26 mouse cellular contexts compared by ENCODE assay signal in genomic region chr7:113433451-113433850, GRCm38 (mm10). TPM values are rescaled to one million over a fixed set of nuclear protein-coding genes. Genes with fewer than 3 reads are reported as not detected.
DNase-seq lines count a peak whose midpoint lies in the region; ATAC-seq lines count a peak whose summit lies in the region.
"Had no signal": no experiment of that assay in that cellular context is flagged by ENCODE, and none has a peak within 500 bp of the region (broad histone marks: within the 10 kb centered on the region; RNA-seq: fewer than 3 reads in every experiment).

No protein-coding gene starts in this region.

- H3K27ac ChIP-seq in kidney, embryonic 15.5 days = no peak overlapping the region
- H3K27ac ChIP-seq: embryonic facial prominence, embryonic 10.5 days; embryonic facial prominence, embryonic 12.5 days; forebrain, embryonic 13.5 days; forebrain, embryonic 15.5 days had no signal

- no peak overlapping the region for H3K4me3 ChIP-seq in kidney, embryonic 15.5 days (replicated peaks)
- H3K4me3 ChIP-seq: embryonic facial prominence, embryonic 10.5 days; embryonic facial prominence, embryonic 12.5 days; forebrain, embryonic 13.5 days; forebrain, embryonic 15.5 days had no signal

- H3K4me2 ChIP-seq in kidney, embryonic 15.5 days = no peak overlapping the region
- H3K4me2 ChIP-seq: embryonic facial prominence, embryonic 12.5 days; forebrain, embryonic 13.5 days; forebrain, embryonic 15.5 days had no signal

- no peak overlapping the region for H3K9ac ChIP-seq in kidney, embryonic 15.5 days
- H3K9ac ChIP-seq: embryonic facial prominence, embryonic 12.5 days; forebrain, embryonic 13.5 days; forebrain, embryonic 15.5 days had no signal

- ATAC-seq in kidney, embryonic 15.5 days (replicated peaks; ENCODE audit: low FRiP score) = no peak
- ATAC-seq: activated CD4-positive, CD25-positive, alpha-beta regulatory T cell, adult 4 months; CD4-positive, CD25-positive, alpha-beta regulatory T cell, adult 4 months; forebrain, embryonic 13.5 days; forebrain, embryonic 15.5 days; Patski had no signal

- 82% methylated on average over 3 of the region's 3 CpGs for WGBS in kidney, embryonic 15.5 days

- H3K4me1 ChIP-seq in kidney, embryonic 15.5 days = no peaks in the 10 kb centered on the region
- H3K4me1 ChIP-seq: embryonic facial prominence, embryonic 10.5 days; embryonic facial prominence, embryonic 12.5 days; forebrain, embryonic 13.5 days; forebrain, embryonic 15.5 days had no signal

- DNase-seq in kidney, adult 11 months = peak; percentile 15
- DNase-seq in kidney, adult 18-20 months = no peak
- peak; percentile 19 to 24 for DNase-seq in kidney, adult 8-10 months
- DNase-seq in kidney, postnatal 10 days = no peak
- DNase-seq in kidney, postnatal 14 days = peak; percentile 4
- DNase-seq: adrenal gland, adult 8-10 months; adrenal gland, postnatal 14 days; adrenal gland, postnatal 36 days; B cell, adult 2 months; cerebellum, adult 11-12 months; cerebellum, adult 2 months; cerebellum, adult 9-10 months; cerebellum, postnatal 10 days; cerebellum, postnatal 25 days had no signal

- H3K9me3 ChIP-seq in kidney, embryonic 15.5 days (replicated peaks) = no peaks in the 10 kb centered on the region
- H3K9me3 ChIP-seq: embryonic facial prominence, embryonic 10.5 days; embryonic facial prominence, embryonic 12.5 days; forebrain, embryonic 13.5 days; forebrain, embryonic 15.5 days; G1E had no signal

- no peaks in the 10 kb centered on the region for H3K36me3 ChIP-seq in kidney, embryonic 15.5 days
- H3K36me3 ChIP-seq: embryonic facial prominence, embryonic 10.5 days; embryonic facial prominence, embryonic 12.5 days; forebrain, embryonic 15.5 days; G1E had no signal

- H3K27me3 ChIP-seq in kidney, embryonic 15.5 days = no peaks in the 10 kb centered on the region
- H3K27me3 ChIP-seq: CH12.LX; embryonic facial prominence, embryonic 12.5 days; forebrain, embryonic 13.5 days; forebrain, embryonic 15.5 days; Patski had no signal

RNA-seq across cellular contexts. Expression of gene Pth, which starts 45.1 kb away (rescaled TPM):
- not detected in 2 replicates for polyA plus RNA-seq in kidney, embryonic 15.5 days (2015; fragmentation: Nextera tagmentation; extraction: Ambion mirVana)
- polyA plus RNA-seq: activated CD4-positive, CD25-positive, alpha-beta regulatory T cell, adult 4 months; CD4-positive, CD25-positive, alpha-beta regulatory T cell, adult 4 months; cerebellum, adult 2 months; cortical plate, adult 2 months; embryonic facial prominence, embryonic 10.5 days; forebrain, embryonic 11.5 days; forebrain, embryonic 13.5 days; forebrain, embryonic 15.5 days; G1E; Patski had no signal

Comparison
In these comparisons a context has a peak if more than half of its experiments do, and no peak if none do; other contexts are left out.
1. DNase-seq: peak in kidney, adult 11 months (single experiment), kidney, adult 8-10 months (2 of 2) and kidney, postnatal 14 days (single experiment); none in kidney, adult 18-20 months (single experiment) and kidney, postnatal 10 days (single experiment).